Mouse (Mus musculus) retina, postnatal 1 day (tissue): ENCODE results near the gene Mex3a.

ENCODE experiments used
- DNase-seq: peaks from one replicate; pipeline ENCODE4 v3.0.0-alpha.2; 2012

Mex3a gene

GRCm38 (mm10) chr3:88529204-88530000, 2.8 kb upstream of the Mex3a start:
- DNase-seq: no peak

GRCm38 (mm10) chr3:88530082-88530864, 1.9 kb upstream of the Mex3a start:
- peak; percentile 52 for DNase-seq

GRCm38 (mm10) chr3:88531348-88532298, 572 bp upstream of the Mex3a start:
- peak; percentile 94 for DNase-seq

- peak; percentile 73 for DNase-seq
Measured at GRCm38 (mm10) chr3:88532689-88533511, 705 bp downstream of the Mex3a start.

GRCm38 (mm10) chr3:88533706-88534105, 1.5 kb downstream of the Mex3a start:
- DNase-seq: no peak

GRCm38 (mm10) chr3:88535005-88535404, 2.8 kb downstream of the Mex3a start:
- no peak for DNase-seq

GRCm38 (mm10) chr3:88535527-88535926, 3.3 kb downstream of the Mex3a start:
- DNase-seq: no peak

GRCm38 (mm10) chr3:88536103-88536930, 4.1 kb downstream of the Mex3a start:
- DNase-seq: peak; percentile 85

- no peak for DNase-seq
Measured at GRCm38 (mm10) chr3:88537146-88537545, 5.0 kb downstream of the Mex3a start.

GRCm38 (mm10) chr3:88538271-88539145, 6.3 kb downstream of the Mex3a start:
- peak; percentile 49 for DNase-seq

- peak; percentile 73 for DNase-seq
Measured at GRCm38 (mm10) chr3:88539397-88539796, 7.2 kb downstream of the Mex3a start.

- DNase-seq: no peak
Measured at GRCm38 (mm10) chr3:88540085-88540484, 7.9 kb downstream of the Mex3a start.

- no peak for DNase-seq
Measured at GRCm38 (mm10) chr3:88541622-88542401, 9.6 kb downstream of the Mex3a start.

- no peak for DNase-seq
Measured at GRCm38 (mm10) chr3:88542486-88542885, 10.3 kb downstream of the Mex3a start.

- DNase-seq: no peak
Measured at GRCm38 (mm10) chr3:88543174-88543573, 11.0 kb downstream of the Mex3a start.

- DNase-seq: no peak
Measured at GRCm38 (mm10) chr3:88543651-88544410, 11.6 kb downstream of the Mex3a start.

- peak; percentile 66 for DNase-seq
Measured at GRCm38 (mm10) chr3:88544514-88544913, 12.3 kb downstream of the Mex3a start.

GRCm38 (mm10) chr3:88544955-88545591, 12.9 kb downstream of the Mex3a start:
- no peak for DNase-seq
